9 mouse cellular contexts compared by ENCODE assay signal in the genomic region with DNA sequence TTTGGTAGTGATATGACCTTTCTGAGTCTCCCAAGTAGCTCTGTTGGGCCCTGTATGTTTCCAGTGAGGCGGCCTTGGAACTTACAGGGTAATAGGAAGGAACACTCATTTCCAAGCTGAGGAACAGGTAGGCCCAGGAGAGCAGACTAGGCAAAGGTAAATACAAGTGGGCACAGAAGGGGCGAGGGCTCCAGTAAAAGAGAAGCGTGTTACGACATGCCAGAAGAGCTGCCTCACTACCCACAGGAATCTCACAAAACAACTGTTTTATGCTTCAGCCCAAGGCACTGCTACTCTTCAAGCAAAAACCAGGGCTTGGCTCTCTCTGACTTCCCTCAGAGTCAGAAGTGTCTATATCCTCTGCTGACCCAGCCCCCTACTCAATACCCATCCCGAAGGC. TPM values are rescaled to one million over a fixed set of nuclear protein-coding genes. Genes with fewer than 3 reads are reported as not detected.
A peak's percentile ranks its signal among the peaks of the same experiment; 100 is the strongest.
DNase-seq lines count a peak whose midpoint lies in the region; ATAC-seq and TF ChIP-seq lines count a peak whose summit lies in the region.
"Had no signal": no experiment of that assay in that cellular context is flagged by ENCODE, and none has a peak within 500 bp of the region (broad histone marks: within the 10 kb centered on the region; RNA-seq: fewer than 3 reads in every experiment).

No protein-coding gene starts in this region.

- peaks cover 51% of the 10 kb centered on the region for H3K4me1 ChIP-seq in heart, embryonic 10.5 days
- H3K4me1 ChIP-seq in lung, adult 2 months (ENCODE audit: control insufficient read depth, insufficient read depth, low read length): peaks cover 39% of the 10 kb centered on the region
- H3K4me1 ChIP-seq in embryonic facial prominence, embryonic 13.5 days: peaks cover 52% of the 10 kb centered on the region
- peaks cover 60% of the 10 kb centered on the region for H3K4me1 ChIP-seq in liver, postnatal 0 days (ENCODE audit: insufficient read depth)

- H3K27me3 ChIP-seq in heart, embryonic 10.5 days (ENCODE audit: insufficient read depth, poor library complexity, severe bottlenecking): no peaks in the 10 kb centered on the region
- H3K27me3 ChIP-seq in embryonic facial prominence, embryonic 13.5 days: no peaks in the 10 kb centered on the region
- no peaks in the 10 kb centered on the region for H3K27me3 ChIP-seq in liver, postnatal 0 days (ENCODE audit: insufficient read depth, low read length)
- H3K27me3 ChIP-seq: neural tube, embryonic 12.5 days had no signal

- TF ChIP-seq EP300 in liver, postnatal 0 days (IDR thresholded peaks at IDR 0.05; ENCODE audit: low read depth): no peak

- 88% methylated on average over 5 of the region's 5 CpGs for WGBS in heart, embryonic 10.5 days
- 64% methylated on average over 5 of the region's 5 CpGs for WGBS in lung, adult 2 months
- 71% methylated on average over 5 of the region's 5 CpGs for WGBS in embryonic facial prominence, embryonic 13.5 days
- 86% methylated on average over 5 of the region's 5 CpGs for WGBS in liver, postnatal 0 days (ENCODE audit: insufficient replicate concordance)

- H3K9ac ChIP-seq in embryonic facial prominence, embryonic 13.5 days: no peak overlapping the region
- H3K9ac ChIP-seq in liver, postnatal 0 days (replicated peaks): peak overlapping the region; percentile 62
- H3K9ac ChIP-seq: neural tube, embryonic 12.5 days had no signal

- peak; percentile 60; the same call in 1 of the 2 replicates for ATAC-seq in embryonic facial prominence, embryonic 13.5 days (ENCODE audit: insufficient number of reproducible peaks, insufficient read depth, low FRiP score, low TSS enrichment, low read depth)
- no peak for ATAC-seq in liver, postnatal 0 days

- TF ChIP-seq CTCF in lung, adult 2 months (IDR thresholded peaks at IDR 0.05; ENCODE audit: insufficient read depth, low read length): no peak
- TF ChIP-seq CTCF in liver, postnatal 0 days (IDR thresholded peaks at IDR 0.05; ENCODE audit: low read depth): no peak

- TF ChIP-seq POLR2A in lung, adult 2 months (IDR thresholded peaks at IDR 0.05; ENCODE audit: borderline replicate concordance, extremely low read depth, low read depth, low read length): no peak

- no peak for DNase-seq in heart, embryonic 10.5 days (ENCODE audit: low spot score)
- DNase-seq in heart, adult 8-10 months (ENCODE audit: low spot score): no peak
- DNase-seq in lung, postnatal 36 days: peak; percentile 48
- no peak for DNase-seq in lung, adult 2 months
- DNase-seq in liver, postnatal 0 days: no peak
- DNase-seq in thymus, postnatal 0 days (ENCODE audit: low spot score): no peak
- DNase-seq in left cerebral cortex, postnatal 14 days (ENCODE audit: low spot score in 2 of 2): no peak

- H3K9me3 ChIP-seq in heart, embryonic 10.5 days: no peaks in the 10 kb centered on the region
- H3K9me3 ChIP-seq in embryonic facial prominence, embryonic 13.5 days: no peaks in the 10 kb centered on the region
- no peaks in the 10 kb centered on the region for H3K9me3 ChIP-seq in liver, postnatal 0 days (ENCODE audit: low read length)
- H3K9me3 ChIP-seq: neural tube, embryonic 12.5 days had no signal

- H3K36me3 ChIP-seq in heart, embryonic 10.5 days: no peaks in the 10 kb centered on the region
- H3K36me3 ChIP-seq in embryonic facial prominence, embryonic 13.5 days: peaks cover 9% of the 10 kb centered on the region; the same call in 1 of the 2 replicates
- peaks cover 8% of the 10 kb centered on the region for H3K36me3 ChIP-seq in liver, postnatal 0 days (replicated peaks; ENCODE audit: insufficient read depth, low read length)

- intact Hi-C loops in left cerebral cortex, postnatal 14 days (cut with DNase I): no loop called here

- H3K4me3 ChIP-seq in heart, embryonic 10.5 days: no peak overlapping the region
- no peak overlapping the region for H3K4me3 ChIP-seq in lung, adult 2 months (replicated peaks; ENCODE audit: extremely low read depth, low read depth, low read length)
- H3K4me3 ChIP-seq in embryonic facial prominence, embryonic 13.5 days: no peak overlapping the region
- H3K4me3 ChIP-seq in liver, postnatal 0 days (ENCODE audit: low read depth, low read length): no peak overlapping the region
- H3K4me3 ChIP-seq: neural tube, embryonic 12.5 days had no signal

- H3K27ac ChIP-seq in heart, embryonic 10.5 days: peak overlapping the region; percentile 47; the same call in 1 of the 2 replicates
- peak overlapping the region; percentile 86 for H3K27ac ChIP-seq in embryonic facial prominence, embryonic 13.5 days
- peak overlapping the region; percentile 88 for H3K27ac ChIP-seq in liver, postnatal 0 days (ENCODE audit: low read depth)
- H3K27ac ChIP-seq: neural tube, embryonic 12.5 days had no signal

- H3K4me2 ChIP-seq in embryonic facial prominence, embryonic 13.5 days: no peak overlapping the region
- peak overlapping the region; percentile 69 for H3K4me2 ChIP-seq in liver, postnatal 0 days (ENCODE audit: low read depth, low read length)
- H3K4me2 ChIP-seq: neural tube, embryonic 12.5 days had no signal

RNA-seq across cellular contexts. Expression of a gene that starts 18.1 kb away (rescaled TPM):
- 42.3 and 58.6 TPM in 2 replicates for polyA plus RNA-seq in heart, embryonic 10.5 days (2016; fragmentation: Nextera tagmentation; extraction: Ambion mirVana)
- total RNA-seq in heart, adult 8-10 months (2022): 10 to 100 TPM in 2 of 4 experiments, 1 to 10 TPM in 2; 9.8 to 18.6 (median 10.8) TPM
- 82.2 and 94.2 TPM in 2 replicates for polyA plus RNA-seq in lung, adult 2 months (2012; rRNA removed)
- 87.6 and 91.1 TPM in 2 replicates for polyA plus RNA-seq in embryonic facial prominence, embryonic 13.5 days (2015; fragmentation: Nextera tagmentation; extraction: Ambion mirVana)
- polyA plus RNA-seq in liver, postnatal 0 days (2015; fragmentation: Nextera tagmentation; extraction: Ambion mirVana): 22.0 and 24.9 TPM in 2 replicates
- 58.5 and 65.0 TPM in 2 replicates for polyA plus RNA-seq in thymus, postnatal 0 days (2015; fragmentation: Nextera tagmentation; extraction: Ambion mirVana)
- 10 to 100 TPM; 57.8 to 70.3 TPM for total RNA-seq in left cerebral cortex, postnatal 14 days (2021)

RNA-seq across cellular contexts. Expression of a gene that starts 55.5 kb away (rescaled TPM):
- 0.14 and 0.41 TPM in 2 replicates for polyA plus RNA-seq in heart, embryonic 10.5 days (2016; fragmentation: Nextera tagmentation; extraction: Ambion mirVana)
- under 1 TPM; 0.53 to 0.80 (median 0.66) TPM for total RNA-seq in heart, adult 8-10 months (2022)
- polyA plus RNA-seq in lung, adult 2 months (2012; rRNA removed): 0.41 and 0.54 TPM in 2 replicates
- 0.74 and 0.96 TPM in 2 replicates for polyA plus RNA-seq in embryonic facial prominence, embryonic 13.5 days (2015; fragmentation: Nextera tagmentation; extraction: Ambion mirVana)
- 0.05 and 0.13 TPM in 2 replicates for polyA plus RNA-seq in liver, postnatal 0 days (2015; fragmentation: Nextera tagmentation; extraction: Ambion mirVana)
- 21.4 and 22.4 TPM in 2 replicates for polyA plus RNA-seq in thymus, postnatal 0 days (2015; fragmentation: Nextera tagmentation; extraction: Ambion mirVana)
- 1 to 10 TPM; 2.4 to 3.7 TPM for total RNA-seq in left cerebral cortex, postnatal 14 days (2021)

Comparison
In these comparisons a context has a peak if more than half of its experiments do, and no peak if none do; other contexts are left out.
1. RNA of a gene that starts 55.5 kb away (polyA plus RNA-seq): 21.4 to 22.4 TPM in thymus, postnatal 0 days; 0.74 to 0.96 TPM in embryonic facial prominence, embryonic 13.5 days, 0.41 to 0.54 TPM in lung, adult 2 months, 0.14 to 0.41 TPM in heart, embryonic 10.5 days and 0.05 to 0.13 TPM in liver, postnatal 0 days; every median in the first group is over 10 times any median in the second.
2. Peak in every context shown above with its lines, with median percentiles within 50 percentile points of each other: H3K27ac ChIP-seq.